Mouse (Mus musculus) heart, adult 9 months (tissue): ENCODE results near the gene Pla2g3.
A peak's percentile ranks its signal among the peaks of the same experiment; 100 is the strongest.

Source experiments
- DNase-seq, 2 experiments: peaks; one replicate each; pipeline ENCODE4 v3.0.0; 2022; ENCODE audit warnings: low spot score in 2 of 2

Pla2g3 gene

DNA sequence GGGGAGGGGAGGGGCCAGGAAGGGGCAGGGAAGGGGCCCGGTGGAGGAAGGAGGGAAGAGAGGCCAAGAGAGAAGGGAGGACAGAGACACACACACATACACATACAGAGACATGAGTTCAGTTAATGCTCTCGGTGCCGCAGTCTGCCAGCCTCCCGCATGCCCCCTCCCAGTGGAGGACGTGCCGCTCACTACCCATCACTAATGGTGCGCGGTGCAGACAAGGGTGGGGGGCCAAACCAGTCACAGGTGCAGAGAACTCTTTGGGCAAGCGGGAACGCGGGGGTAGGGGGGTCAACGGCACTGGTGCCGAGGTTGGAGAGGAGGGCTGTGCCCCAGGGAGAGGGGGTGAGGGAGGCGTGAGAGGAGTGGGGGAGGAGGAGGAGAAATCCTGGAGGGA is 32.8 kb downstream of the Pla2g3 start:
- DNase-seq = peak in 1 of 2 experiments; percentile 3

DNA sequence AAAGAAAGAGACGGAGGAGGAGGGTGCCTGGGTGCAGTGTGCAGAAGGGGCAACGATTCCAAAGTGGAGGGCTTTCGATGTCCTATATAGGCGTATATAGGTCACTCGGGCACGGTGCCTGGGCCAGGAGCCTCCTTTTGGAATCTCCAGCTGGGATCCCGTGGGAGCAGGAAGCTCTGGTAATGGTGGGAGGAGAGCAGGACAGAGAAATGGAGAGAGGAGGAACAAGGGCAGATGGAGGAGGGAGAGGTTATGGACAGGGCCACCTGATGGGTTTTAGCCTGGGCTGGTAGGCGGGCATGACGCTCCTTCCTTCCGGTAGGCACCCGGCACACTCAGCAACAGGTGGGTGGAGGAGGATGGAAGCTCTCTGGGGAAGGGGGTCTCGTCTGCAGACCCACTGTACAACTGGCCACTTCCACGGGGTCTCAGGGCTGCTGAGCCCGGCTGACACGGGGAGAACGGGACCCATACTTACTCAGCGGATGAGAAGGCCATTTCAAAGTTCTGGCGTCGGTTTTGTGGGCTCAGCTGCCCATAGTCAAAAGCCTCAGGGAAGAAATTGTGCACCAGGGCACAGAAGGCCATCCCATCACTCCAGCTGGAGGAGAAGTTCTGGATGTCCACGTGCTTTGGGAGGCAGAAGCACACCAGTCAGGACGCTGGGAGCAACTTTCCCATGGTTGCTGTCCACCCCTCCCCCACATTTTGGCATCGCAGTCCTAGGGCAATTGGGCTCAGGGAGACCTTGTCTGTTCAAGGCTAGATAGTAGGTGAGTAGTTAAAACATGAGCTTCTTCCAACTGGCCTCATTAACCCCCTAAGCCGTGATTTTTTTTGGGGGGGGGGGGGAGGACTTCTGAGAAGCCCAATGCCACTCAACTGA is 33.5 kb downstream of the Pla2g3 start:
- peak in 1 of 2 experiments; percentile 5 for DNase-seq

GRCm38 (mm10) chr11:3522285-3523000 is 34.4 kb downstream of the Pla2g3 start:
- peak in 1 of 2 experiments; percentile 3 for DNase-seq

GRCm38 (mm10) chr11:3523840-3524582 is 35.9 kb downstream of the Pla2g3 start:
- no peak for DNase-seq

GRCm38 (mm10) chr11:3525560-3525959 is 37.5 kb downstream of the Pla2g3 start:
- DNase-seq = no peak

DNA sequence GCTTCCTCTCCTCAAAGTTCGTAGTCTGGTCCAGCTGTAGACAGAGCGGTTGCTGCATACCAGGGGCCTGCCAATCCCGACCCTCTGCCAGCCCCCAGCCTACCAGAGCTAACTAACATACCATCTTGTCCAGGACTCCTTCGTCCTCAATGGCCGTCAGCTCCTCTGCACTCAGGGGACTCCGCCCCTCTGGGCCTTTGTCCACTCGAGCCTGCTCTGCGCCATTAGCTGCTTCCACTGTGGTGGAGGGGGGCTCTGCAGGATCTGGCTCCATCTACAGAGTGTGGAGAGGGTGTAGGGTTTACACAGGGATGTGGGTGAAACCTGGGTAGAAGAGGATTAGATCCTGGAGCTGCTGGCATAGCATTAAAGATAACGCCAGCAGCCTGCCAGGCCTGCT is 38.1 kb downstream of the Pla2g3 start:
- DNase-seq = no peak

DNA sequence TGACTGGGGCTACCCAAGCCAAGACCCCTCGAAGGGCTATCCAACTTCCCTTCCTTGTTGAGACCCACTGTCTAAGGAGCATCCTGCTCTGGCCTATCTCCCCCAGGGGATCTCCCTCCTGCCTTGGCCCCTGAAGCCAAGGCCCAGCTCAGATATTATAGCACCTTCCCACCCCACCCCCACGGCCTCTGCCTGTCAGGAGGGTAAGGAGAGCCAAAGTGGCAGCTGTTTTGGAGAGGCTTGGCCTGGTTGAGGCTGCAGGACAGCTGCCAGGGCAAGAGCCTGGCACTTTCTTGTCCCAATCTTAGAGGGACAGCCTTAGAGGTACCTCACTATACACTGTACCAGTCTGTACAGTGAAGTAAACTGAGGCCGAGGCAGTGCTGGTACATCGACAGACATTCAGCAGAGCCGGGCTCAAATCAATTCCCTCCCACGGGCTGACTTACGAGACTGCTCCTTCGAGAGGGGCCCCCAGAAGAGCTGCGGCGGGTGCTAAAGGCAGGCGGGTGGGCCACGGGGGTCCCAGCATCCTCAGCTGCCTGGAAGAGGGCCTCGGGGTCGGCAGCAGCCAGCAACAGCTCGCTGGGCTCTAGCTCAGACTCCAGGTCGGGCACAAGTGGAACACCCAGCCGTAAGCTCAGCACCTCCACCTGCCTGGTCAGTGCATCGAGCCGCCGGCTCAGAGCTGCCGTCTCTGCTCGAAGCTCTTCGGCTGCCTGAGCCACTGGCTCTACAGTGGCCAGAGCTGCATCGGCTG is 39.1 kb downstream of the Pla2g3 start:
- no peak for DNase-seq

DNA sequence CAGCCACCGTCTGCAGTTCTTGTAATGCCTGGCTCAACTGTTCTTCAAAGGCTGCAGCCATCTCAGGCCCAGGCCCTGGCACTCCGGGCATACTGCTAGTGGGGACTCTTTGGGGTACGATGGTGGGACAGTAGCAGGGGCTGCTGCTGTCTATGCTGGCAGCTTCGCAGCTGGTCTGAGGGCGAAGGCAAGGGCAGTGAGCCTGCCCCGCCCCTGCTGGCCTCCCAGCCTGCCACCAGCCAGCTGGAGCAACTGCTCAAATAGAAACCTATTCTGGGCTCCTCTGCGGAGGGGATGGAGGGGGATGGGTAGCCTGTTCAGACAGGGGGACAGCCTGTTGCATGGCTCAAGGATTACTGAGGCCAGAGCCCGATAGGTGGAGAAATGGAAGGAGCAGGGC is 39.7 kb downstream of the Pla2g3 start:
- peak in 1 of 2 experiments; percentile 72 for DNase-seq

DNA sequence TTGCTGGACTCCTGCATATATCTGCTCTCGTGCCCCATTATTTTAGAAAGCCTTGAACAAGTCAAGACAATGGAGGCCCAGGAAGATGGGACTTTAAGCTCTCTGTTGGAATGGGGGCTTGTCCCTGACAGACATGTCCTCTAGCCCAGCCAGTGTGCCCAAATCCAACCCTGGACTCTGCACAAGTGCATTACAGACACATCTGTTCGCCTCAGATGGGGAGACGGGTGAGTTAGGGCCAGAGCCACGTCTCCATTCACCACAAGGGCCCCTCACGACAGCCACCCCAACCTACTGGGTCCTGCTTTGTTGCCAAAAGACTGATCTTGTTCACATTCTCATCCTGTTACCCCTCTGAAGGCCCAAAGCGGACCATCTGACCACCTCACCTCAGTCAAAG is 40.1 kb downstream of the Pla2g3 start:
- no peak for DNase-seq

GRCm38 (mm10) chr11:3529476-3530252 is 41.6 kb downstream of the Pla2g3 start:
- DNase-seq = no peak

DNA sequence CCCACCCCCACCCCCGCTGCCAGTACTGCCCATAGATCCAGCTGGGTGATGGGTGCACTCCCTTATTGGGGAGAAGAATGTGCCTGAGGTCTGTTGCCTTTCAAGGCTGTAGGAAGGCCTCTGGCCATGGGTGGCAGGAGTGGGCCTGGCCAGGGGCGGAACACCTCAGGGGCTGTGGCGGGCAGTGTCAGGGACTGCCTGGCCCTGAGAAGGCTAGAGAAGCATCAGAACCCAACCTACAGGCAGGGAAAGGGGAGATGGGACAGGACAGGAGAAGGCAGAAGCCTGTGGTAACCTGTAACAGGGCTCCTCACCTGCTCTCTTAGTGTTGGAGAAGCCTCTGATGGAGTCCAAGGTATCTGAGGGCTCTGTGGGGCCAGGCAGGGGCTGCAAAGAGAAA is 42.6 kb downstream of the Pla2g3 start:
- no peak for DNase-seq

- DNase-seq = no peak
These were observed 43.5 kb downstream of the Pla2g3 start for GRCm38 (mm10) chr11:3531634-3532033.

DNA sequence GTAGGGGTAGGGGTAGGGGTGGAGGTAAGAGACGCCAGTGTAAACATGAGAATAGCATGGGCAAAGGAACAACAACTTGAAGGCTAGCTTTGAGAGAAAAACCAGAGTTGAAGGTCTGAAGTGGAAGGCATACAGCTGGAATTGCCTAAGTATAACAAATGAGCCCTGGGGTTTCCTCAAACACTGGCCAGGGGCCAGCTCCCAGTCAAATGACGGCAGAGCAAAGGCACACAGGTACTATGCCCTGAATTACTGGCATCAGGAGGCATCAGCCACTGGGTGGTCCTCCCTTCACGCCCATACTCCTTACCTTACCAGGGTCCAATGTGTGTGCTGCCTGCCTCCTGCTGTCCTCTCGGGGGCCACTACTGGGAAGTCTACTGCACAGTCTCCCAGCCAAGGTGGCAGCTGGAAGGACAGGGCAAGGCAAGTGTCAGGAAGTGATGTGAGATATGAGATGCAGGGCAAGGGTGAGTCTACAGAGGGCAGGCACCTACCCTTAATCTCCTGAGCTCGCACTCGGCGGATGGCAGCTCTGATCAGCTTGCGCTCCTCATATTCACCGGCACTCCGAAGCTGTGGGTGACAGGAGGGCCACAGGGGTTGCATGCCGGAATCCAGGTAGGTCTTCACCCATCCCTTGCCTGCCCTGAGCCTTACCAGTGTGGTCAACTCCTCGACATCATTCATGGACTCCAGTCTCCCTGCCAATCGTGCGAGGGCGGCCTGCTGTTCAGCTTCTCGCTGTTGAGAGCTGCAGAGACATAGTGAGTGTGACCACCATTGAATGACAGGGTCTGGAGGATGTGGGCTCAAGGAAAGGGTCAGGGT is 44.2 kb downstream of the Pla2g3 start:
- DNase-seq = no peak

GRCm38 (mm10) chr11:3533406-3533932 is 45.4 kb downstream of the Pla2g3 start:
- DNase-seq = no peak

DNA sequence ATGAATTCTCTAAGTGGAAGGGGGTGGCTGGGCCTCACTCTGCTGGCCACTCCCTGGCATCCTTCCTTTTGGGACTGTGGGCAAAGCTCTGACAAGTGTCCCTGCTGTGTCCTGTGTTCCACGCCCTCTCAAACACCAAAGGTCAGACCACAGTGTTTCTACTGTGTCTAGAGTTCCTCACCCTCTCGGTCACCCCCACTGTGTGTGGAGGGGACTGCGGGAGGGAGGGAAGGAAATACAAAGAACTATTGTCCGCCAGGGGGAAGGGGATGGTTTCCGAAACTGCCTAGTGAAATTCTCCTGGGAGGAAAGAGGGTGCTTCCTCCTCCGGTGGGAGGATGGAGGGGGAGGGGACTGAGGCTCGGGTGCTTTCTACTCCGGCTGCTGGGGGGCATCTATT is 46.9 kb downstream of the Pla2g3 start:
- DNase-seq = no peak

DNA sequence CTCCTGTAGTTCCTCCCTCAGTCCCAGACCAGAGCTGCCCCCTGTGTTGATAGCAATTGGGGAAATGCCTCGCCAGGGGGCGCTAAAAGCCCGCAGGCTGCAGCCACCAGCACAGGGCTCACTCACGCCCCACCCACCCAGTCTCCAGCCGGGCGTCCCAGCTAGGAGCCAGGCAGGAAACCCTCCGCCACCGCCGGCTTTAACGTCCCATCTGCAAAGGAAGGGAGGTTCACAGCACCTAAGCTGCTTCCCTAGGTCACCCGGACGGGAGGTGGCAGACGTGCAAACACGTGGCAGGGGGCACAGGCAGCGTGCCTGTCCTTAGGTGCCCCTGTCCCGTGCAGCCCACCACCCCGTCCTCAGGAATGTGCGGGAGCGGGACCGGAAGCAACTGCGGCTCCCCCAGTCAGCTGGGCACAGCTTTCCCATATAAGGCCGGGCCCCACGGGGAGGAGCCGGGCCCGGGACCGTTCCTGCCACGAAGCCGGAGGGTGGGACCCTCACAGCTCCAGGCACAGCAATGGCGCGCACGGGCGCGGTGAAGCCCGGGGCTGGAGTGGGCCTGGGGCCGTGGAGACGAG is 47.4 kb downstream of the Pla2g3 start:
- DNase-seq = peak; percentile 97

- no peak for DNase-seq
These were observed 48.0 kb downstream of the Pla2g3 start for GRCm38 (mm10) chr11:3536082-3536481.

- DNase-seq = no peak
These were observed 48.8 kb downstream of the Pla2g3 start for GRCm38 (mm10) chr11:3536745-3537333.

GRCm38 (mm10) chr11:3537711-3538110 is 49.6 kb downstream of the Pla2g3 start:
- DNase-seq = no peak
